Mouse (Mus musculus) stomach, postnatal 0 days (tissue): ENCODE data around the gene Atp2a1.

Experiments
- CTCF ChIP-seq: IDR thresholded peaks from 2 replicates; pipeline ENCODE4 v1.5.1; 2016; ENCODE audit warnings: antibody characterized with exemption, low read depth, mild to moderate bottlenecking, moderate library complexity
- EP300 ChIP-seq: optimal IDR thresholded peaks from 2 replicates; pipeline ENCODE3; 2016; ENCODE audit warnings: antibody characterized with exemption

- TF ChIP-seq CTCF = no peak
- TF ChIP-seq EP300 = no peak
Measured at GRCm38 (mm10) chr7:126416615-126417014, 46.3 kb downstream of the Atp2a1 start.
